Mouse (Mus musculus): Measurements from ENCODE around the gene Mecom. TPM values are rescaled to one million over a fixed set of nuclear protein-coding genes. Genes with fewer than 3 reads are reported as not detected.

The Mecom gene
- total and polyA plus RNA-seq, 3 experiments, result not detected

DNA sequence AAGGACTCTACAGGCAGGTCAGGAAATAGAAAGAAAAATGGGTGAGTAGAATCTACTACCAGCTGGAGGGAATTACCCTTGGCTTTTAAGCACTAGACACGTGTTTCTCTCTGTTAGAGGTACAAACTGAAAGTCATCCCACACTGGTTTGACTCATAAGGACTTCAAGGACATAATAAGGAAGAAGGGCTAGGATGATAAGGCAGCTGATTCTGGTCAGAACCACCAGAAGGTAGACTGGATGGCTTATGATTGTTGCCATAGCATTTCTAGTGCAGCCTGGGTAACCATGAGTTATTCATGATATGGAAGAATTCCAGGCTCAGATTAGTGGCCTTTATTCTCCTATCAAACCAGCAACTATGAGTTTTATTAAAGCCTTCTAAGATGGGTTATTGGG lies 308.4 kb downstream of the Mecom start:
- no peak overlapping the region for H3K27ac ChIP-seq (ENCODE audit: insufficient read depth, low read depth)
- H3K79me2 ChIP-seq (replicated peaks; ENCODE audit: control insufficient read depth, extremely low read depth, insufficient read depth, poor library complexity, severe bottlenecking), result no peaks in the 10 kb centered on the region
- DNase-seq (ENCODE audit: extremely low read depth), result peak; percentile 26
- H3K9me3 ChIP-seq (replicated peaks; ENCODE audit: low read length), result no peaks in the 10 kb centered on the region
- in situ Hi-C loops (cut with MboI; ENCODE audit: low pct_ligation_motif_present, low pct_unique_long_range_greater_than_20kb, low sequenced_read_pairs), result no loop called here
- dilution Hi-C loops (cut with MboI; ENCODE audit: extremely low pct_ligation_motif_present, extremely low pct_unique_long_range_greater_than_20kb, low sequenced_read_pairs), result no loop called here
- no peaks in the 10 kb centered on the region for H3K27me3 ChIP-seq (replicated peaks)
- no peak overlapping the region for H3K4me2 ChIP-seq (ENCODE audit: insufficient read depth, low read depth, poor library complexity, severe bottlenecking)
- no peaks in the 10 kb centered on the region for H3K36me3 ChIP-seq (replicated peaks in 1 of 2; ENCODE audit: control insufficient read depth in 1 of 2, insufficient read depth in 1 of 2, low read length in 1 of 2)
- H3K4me1 ChIP-seq (ENCODE audit: control insufficient read depth in 1 of 2, insufficient read depth in 2 of 2), result peaks cover 0 to 9% of the 10 kb centered on the region in 2 experiments; a peak in 2 of 4 replicates
- no peak for TF ChIP-seq JUND (conservative IDR thresholded peaks at IDR 0.05; ENCODE audit: low read depth, low read length)
- TF ChIP-seq ZC3H11A (IDR thresholded peaks at IDR 0.05; ENCODE audit: low read depth, low read length), result no peak
- TF ChIP-seq GABPA (IDR thresholded peaks at IDR 0.05; ENCODE audit: insufficient replicate concordance, low read depth, low read length), result no peak
- no peak for TF ChIP-seq USF1 (IDR thresholded peaks at IDR 0.05; ENCODE audit: low read depth, low read length)
- TF ChIP-seq RCOR1 (conservative IDR thresholded peaks at IDR 0.05; ENCODE audit: low read depth, low read length), result no peak
- TF ChIP-seq ZKSCAN1 (IDR thresholded peaks at IDR 0.05; ENCODE audit: borderline replicate concordance, low read depth, low read length), result no peak
- TF ChIP-seq E2F4 (IDR thresholded peaks at IDR 0.05; ENCODE audit: insufficient replicate concordance, low read depth, low read length), result no peak
- no peak for TF ChIP-seq MAZ (IDR thresholded peaks at IDR 0.05; ENCODE audit: low read depth, low read length)
- TF ChIP-seq CHD1 (IDR thresholded peaks at IDR 0.05; ENCODE audit: low read depth, low read length), result no peak
- no peak for TF ChIP-seq NELFE (IDR thresholded peaks at IDR 0.05; ENCODE audit: low read depth, low read length)
- no peak overlapping the region for H3K4me3 ChIP-seq (replicated peaks in 1 of 3; ENCODE audit: low read depth in 2 of 3, low read length in 2 of 3, poor library complexity in 1 of 3)
- no peak overlapping the region for H3K9ac ChIP-seq (ENCODE audit: insufficient read depth, low read depth)

DNA sequence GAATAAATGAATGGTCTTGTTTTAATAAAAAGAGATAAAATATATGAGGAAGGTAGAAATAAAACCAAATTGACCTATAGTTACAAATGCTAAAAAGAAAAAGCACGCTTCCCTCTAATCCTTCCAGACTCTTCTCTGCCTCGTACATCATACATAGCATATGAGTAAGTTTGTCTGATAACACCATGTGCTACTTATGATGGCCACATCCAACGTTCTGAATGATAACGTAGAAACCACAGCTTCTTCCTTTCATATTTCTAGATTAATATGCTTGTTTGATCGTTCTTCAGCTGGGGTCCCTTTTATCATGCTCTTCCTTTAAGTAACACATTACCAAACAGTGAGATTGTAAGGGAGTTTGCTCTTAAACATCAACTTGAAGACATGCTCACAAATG lies 310.3 kb downstream of the Mecom start:
- Histone ChIP-seq H3K79me2 (replicated peaks; ENCODE audit: control insufficient read depth, extremely low read depth, insufficient read depth, poor library complexity, severe bottlenecking) (no peaks in the 10 kb centered on the region), H3K9ac (ENCODE audit: insufficient read depth, low read depth) (no peak overlapping the region), H3K27me3 (replicated peaks) (no peaks in the 10 kb centered on the region), H3K4me3 (replicated peaks in 1 of 3; ENCODE audit: low read depth in 2 of 3, low read length in 2 of 3, poor library complexity in 1 of 3) (no peak overlapping the region), H3K27ac (ENCODE audit: insufficient read depth, low read depth) (no peak overlapping the region), H3K36me3 (replicated peaks in 1 of 2; ENCODE audit: control insufficient read depth in 1 of 2, insufficient read depth in 1 of 2, low read length in 1 of 2) (no peaks in the 10 kb centered on the region), H3K4me1 (ENCODE audit: control insufficient read depth in 1 of 2, insufficient read depth in 2 of 2) (peaks cover 0 to 7% of the 10 kb centered on the region in 2 experiments; a peak in 2 of 4 replicates), H3K9me3 (replicated peaks; ENCODE audit: low read length) (no peaks in the 10 kb centered on the region), H3K4me2 (ENCODE audit: insufficient read depth, low read depth, poor library complexity, severe bottlenecking) (no peak overlapping the region)
- DNase-seq (ENCODE audit: extremely low read depth), result no peak
- dilution Hi-C loops (cut with MboI; ENCODE audit: extremely low pct_ligation_motif_present, extremely low pct_unique_long_range_greater_than_20kb, low sequenced_read_pairs), result no loop called here
- in situ Hi-C loops (cut with MboI; ENCODE audit: low pct_ligation_motif_present, low pct_unique_long_range_greater_than_20kb, low sequenced_read_pairs), result no loop called here
- TF ChIP-seq SMC3 (IDR thresholded peaks at IDR 0.05; ENCODE audit: low read depth, low read length) (no peak), RAD21 (IDR thresholded peaks at IDR 0.05; ENCODE audit: low read depth, low read length) (no peak)

DNA sequence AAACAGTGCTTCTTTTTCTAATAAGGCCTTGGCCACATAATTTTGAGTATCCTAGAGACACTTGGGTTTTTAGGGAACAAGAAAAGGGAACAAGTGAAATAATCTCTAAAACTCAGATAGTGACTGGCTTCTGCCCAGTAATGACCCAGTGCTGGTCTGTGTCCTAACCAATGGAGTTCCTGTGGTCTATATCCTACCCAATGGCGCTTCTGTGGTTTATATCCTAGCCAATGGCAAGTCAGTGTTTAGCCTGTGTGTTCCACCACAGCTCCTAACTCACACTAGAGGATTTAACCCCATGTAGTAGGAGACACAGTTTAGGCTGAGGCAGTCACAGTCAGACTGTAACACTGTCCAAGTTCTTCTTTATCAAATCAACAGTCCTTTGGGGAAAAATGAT lies 313.8 kb downstream of the Mecom start:
- in situ Hi-C loops (cut with MboI; ENCODE audit: low pct_ligation_motif_present, low pct_unique_long_range_greater_than_20kb, low sequenced_read_pairs), result no loop called here
- Histone ChIP-seq H3K36me3 (replicated peaks in 1 of 2; ENCODE audit: control insufficient read depth in 1 of 2, insufficient read depth in 1 of 2, low read length in 1 of 2) (no peaks in the 10 kb centered on the region), H3K4me2 (ENCODE audit: insufficient read depth, low read depth, poor library complexity, severe bottlenecking) (no peak overlapping the region), H3K79me2 (replicated peaks; ENCODE audit: control insufficient read depth, extremely low read depth, insufficient read depth, poor library complexity, severe bottlenecking) (no peaks in the 10 kb centered on the region), H3K27me3 (replicated peaks) (no peaks in the 10 kb centered on the region), H3K9ac (ENCODE audit: insufficient read depth, low read depth) (no peak overlapping the region), H3K27ac (ENCODE audit: insufficient read depth, low read depth) (no peak overlapping the region), H3K9me3 (replicated peaks; ENCODE audit: low read length) (no peaks in the 10 kb centered on the region), H3K4me1 (ENCODE audit: control insufficient read depth in 1 of 2, insufficient read depth in 2 of 2) (peaks cover 0 to 1% of the 10 kb centered on the region in 2 experiments; a peak in 2 of 4 replicates), H3K4me3 (replicated peaks in 1 of 3; ENCODE audit: low read depth in 2 of 3, low read length in 2 of 3, poor library complexity in 1 of 3) (no peak overlapping the region)
- dilution Hi-C loops (cut with MboI; ENCODE audit: extremely low pct_ligation_motif_present, extremely low pct_unique_long_range_greater_than_20kb, low sequenced_read_pairs), result no loop called here
- DNase-seq (ENCODE audit: extremely low read depth), result no peak
- TF ChIP-seq MAFK (IDR thresholded peaks at IDR 0.05; ENCODE audit: insufficient replicate concordance, low read length) (no peak), BHLHE40 (IDR thresholded peaks at IDR 0.05; ENCODE audit: low read depth, low read length) (no peak), SMC3 (IDR thresholded peaks at IDR 0.05; ENCODE audit: low read depth, low read length) (no peak), RAD21 (IDR thresholded peaks at IDR 0.05; ENCODE audit: low read depth, low read length) (no peak), RCOR1 (conservative IDR thresholded peaks at IDR 0.05; ENCODE audit: low read depth, low read length) (no peak)

Measured in CH12.LX (cell line).